Mouse (Mus musculus): ENCODE measurements around the gene 1700001J03Rik.
"Not testable (repeated sequence)": the region's sequence is repeated elsewhere in the genome, so short reads cannot be mapped to it uniquely, and the experiment has no call there.

Gene 1700001J03Rik

DNA sequence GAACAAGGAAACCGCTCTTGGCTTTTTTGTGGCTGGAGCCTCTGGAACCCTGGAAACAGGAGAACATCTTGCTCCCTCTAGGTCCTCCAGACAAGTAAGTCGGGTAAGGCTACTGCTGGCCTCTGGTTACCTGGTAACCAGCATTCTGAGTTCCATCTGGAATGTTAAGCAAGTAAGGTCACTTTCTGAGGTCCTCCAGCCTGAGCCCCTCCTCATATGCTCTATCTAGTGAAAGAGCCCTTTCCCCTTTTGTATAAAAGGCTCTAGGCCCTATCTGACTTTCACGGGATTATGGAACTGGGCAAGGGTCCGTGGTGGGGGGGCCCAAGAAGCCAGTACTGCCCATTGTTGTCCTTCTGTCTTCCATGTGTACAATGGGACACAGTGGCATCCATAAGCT, at the start of gene 1700001J03Rik:
Gene 1700001J03Rik, minus strand, starts transcription at position 101 of the 400 bp plus-strand sequence.
- in situ Hi-C loops (cut with MboI, MseI), result not testable (repeated sequence)

DNA sequence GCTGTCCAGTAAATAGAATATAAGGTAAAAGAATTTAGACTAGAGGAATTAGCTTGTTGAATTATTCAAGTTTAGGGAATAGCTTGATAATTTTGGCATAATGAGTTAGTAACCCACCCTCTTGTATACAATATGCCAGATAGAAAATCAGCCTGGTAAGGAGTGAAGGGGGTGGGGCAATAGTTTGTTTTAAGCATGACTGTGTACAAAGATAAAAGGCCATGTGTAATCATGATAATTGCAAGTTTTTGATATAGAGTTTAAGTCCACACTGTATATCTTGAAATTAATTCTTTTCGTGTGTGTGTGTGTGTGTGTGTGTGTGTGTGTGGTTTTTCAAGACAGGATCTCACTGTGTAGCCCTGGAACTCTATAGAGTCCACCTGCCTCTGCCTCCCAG, 49.2 kb upstream of the 1700001J03Rik start:
- in situ Hi-C loops (cut with MboI, MseI), result loop anchor here (25.0 kb wide), 2 partner anchors 578 to 1178 kb away; partner anchors contain the start of gene Flt3

DNA sequence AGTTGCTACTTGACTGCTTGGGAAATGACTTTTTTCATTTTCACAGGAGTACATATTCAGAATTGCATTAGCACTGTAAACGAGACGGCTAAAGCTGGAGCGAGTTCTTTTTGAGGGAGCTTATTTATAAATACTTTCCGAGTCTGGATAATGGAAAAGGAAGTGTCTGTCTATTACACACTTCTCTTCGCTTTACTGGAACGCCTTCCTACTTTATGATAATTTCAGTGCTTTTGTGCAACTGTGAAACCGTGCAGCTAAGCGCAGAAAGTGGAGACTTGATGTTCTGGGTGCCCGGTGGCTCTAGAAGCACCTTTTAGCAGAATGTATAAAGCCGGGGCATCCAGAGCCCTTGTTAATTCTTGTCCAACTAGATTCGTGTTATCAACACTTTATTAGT, 47.7 kb upstream of the 1700001J03Rik start:
- in situ Hi-C loops (cut with MboI, MseI), result loop anchor here (25.0 kb wide), 2 partner anchors 579 to 1179 kb away; partner anchors contain the start of gene Flt3

DNA sequence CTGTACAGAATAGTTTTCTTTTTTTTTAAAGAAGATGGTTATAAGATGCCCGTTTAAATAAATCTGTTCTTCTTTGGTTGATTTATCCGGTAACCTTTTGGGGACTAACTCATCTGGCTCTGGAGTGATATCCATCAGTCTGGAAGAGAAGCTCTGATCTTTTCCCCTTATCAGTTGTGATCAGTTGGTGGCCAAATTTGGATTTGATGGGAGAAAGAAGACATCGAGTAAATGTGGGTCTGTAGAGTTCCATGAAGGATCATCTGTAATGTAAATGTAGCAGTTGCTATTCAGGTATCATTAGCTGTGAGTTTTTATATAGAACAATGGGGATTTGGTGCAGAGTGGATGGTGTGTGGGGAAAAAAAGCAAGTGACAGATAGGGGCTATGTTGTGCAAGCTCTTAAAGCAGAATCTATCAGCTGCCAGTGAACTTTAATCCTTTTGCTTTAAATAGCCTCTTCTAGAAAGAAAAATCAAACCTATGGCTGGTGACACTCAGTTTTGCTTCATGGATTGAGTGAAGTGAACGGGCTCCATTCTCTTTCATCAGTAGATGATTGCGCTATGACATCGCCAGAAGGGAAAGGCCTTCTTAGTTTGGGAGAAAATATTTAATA, 47.1 kb upstream of the 1700001J03Rik start:
- in situ Hi-C loops (cut with MboI, MseI), result loop anchor here (25.0 kb wide), 2 partner anchors 580 to 1180 kb away; partner anchors contain the start of gene Flt3

DNA sequence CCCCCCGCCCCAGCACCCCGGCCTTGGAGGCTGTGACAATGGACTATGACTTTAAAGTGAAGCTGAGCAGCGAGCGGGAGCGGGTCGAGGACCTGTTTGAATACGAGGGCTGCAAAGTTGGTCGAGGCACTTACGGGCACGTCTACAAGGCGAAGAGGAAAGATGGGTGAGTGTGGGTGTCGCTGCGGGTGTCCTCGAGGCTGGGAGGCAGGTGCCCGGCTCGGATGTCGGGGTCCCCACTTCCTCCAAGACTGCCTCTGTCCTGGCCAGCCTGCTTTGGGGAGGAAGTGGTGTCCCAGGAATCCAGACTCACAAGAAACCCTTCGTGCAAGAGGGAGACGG, 46.5 kb upstream of the 1700001J03Rik start:
- in situ Hi-C loops (cut with MboI, MseI), result loop anchor here (25.0 kb wide), 2 partner anchors 581 to 1181 kb away; partner anchors contain the start of gene Flt3

DNA sequence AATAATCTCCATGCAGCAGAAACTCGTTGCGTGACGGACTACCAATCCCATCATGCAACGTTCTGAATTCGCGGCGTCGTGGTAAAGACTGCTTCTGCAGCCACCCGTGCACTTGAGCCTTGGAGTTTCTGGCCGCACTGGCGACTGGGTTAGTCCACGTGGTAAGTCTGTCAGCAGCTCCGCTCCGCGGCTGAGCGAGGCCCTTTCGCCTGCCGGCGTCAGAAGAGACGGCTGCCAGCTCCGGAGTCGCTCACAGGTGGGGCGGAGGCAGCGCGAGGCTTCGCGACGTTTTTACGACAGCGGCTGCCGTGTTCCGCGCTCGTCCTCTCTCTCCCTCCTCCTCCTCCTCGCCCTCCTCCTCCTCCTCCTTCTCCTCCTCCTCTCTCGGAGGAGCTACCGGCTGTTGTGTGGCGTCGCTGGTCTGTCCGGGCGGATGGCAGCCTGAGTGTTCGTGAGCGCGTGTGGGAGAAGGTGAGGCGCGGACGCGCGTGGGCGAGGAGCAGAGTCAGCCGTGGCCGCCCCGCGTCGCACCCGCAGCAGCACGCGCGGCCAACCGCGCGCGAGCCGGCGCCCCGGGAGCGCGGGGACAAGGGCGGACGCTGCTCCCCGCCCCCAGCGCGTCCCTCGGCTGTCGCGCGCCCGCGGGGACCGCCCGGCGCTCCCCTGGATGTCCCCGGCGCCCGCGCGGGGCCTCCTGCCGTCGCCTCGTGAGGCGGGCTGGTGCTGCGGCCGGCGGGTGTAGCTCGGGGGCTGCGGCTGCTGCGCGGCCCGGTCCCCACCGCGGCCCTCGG, 46.0 kb upstream of the 1700001J03Rik start, which contains the start of gene Cdk8:
Gene Cdk8, plus strand, starts transcription at position 367 of the 791 bp plus-strand sequence.
- in situ Hi-C loops (cut with MboI, MseI), result loop anchor here (25.0 kb wide), 2 partner anchors 581 to 1181 kb away; partner anchors contain the start of gene Flt3

GRCm38 (mm10) chr5:146229869-146230650, 45.0 kb upstream of the 1700001J03Rik start:
- in situ Hi-C loops (cut with MboI, MseI), result loop anchor here (10.0 to 25.0 kb wide), 3 partner anchors 582 to 1182 kb away; partner anchors contain the start of gene Flt3

DNA sequence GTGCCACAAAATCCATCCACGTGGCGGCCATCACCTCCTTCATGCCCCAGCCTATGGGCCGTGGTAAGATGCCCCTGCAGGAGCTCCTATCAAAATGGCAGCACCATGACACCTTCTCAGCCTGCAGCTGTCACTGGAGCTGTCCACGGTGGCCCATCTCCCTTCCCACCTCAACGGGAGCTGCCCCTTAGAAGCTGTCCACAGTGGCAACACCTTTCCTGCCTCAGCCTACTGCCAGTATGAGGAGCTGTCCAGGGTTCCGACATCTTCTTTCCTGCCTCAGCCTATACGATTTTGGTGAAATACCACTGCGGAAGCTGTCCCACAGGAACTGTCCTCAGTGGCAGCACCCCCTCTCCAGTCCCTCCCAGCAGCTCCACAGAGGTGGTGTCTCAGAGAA, 42.4 kb upstream of the 1700001J03Rik start:
- in situ Hi-C loops (cut with MboI, MseI), result loop anchor here (10.0 to 25.0 kb wide), 3 partner anchors 585 to 1185 kb away; partner anchors contain the start of gene Flt3

GRCm38 (mm10) chr5:146223786-146224185, 38.7 kb upstream of the 1700001J03Rik start:
- in situ Hi-C loops (cut with MboI, MseI), result loop anchor here (10.0 to 25.0 kb wide), 2 partner anchors 831 to 1639 kb away; partner anchors contain the start of gene Pomp

GRCm38 (mm10) chr5:146221722-146222121, 36.6 kb upstream of the 1700001J03Rik start:
- in situ Hi-C loops (cut with MboI, MseI), result loop anchor here (10.0 to 25.0 kb wide), 2 partner anchors 833 to 1641 kb away; partner anchors contain the start of gene Pomp

- in situ Hi-C loops (cut with MboI, MseI), result loop anchor here (10.0 to 25.0 kb wide), 2 partner anchors 834 to 1641 kb away; partner anchors contain the start of gene Pomp
Measured at GRCm38 (mm10) chr5:146220879-146221714, 36.0 kb upstream of the 1700001J03Rik start, which contains the start of gene Rnf6. TSS of gene Rnf6 (minus strand) at chr5:146221555.

DNA sequence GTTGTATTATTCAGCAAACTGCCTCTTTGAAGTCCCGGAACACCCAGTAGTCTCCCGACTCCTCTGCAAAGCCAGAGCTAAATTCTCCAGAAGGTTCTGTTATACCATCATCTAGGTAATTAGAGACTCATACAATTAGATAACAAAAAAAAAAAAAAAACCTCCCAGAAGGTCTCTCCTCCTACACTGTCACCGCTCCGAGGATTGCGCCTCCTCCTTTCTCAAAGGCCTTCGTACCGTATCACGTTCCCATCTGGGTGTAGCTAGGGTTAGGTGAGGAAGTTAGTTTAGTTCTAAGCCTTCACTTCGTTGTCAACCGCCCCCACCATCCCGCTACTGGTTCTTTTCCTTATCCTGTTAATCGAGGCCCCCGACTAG, 35.4 kb upstream of the 1700001J03Rik start:
- in situ Hi-C loops (cut with MboI, MseI), result loop anchor here (10.0 to 25.0 kb wide), 2 partner anchors 834 to 1642 kb away; partner anchors contain the start of gene Pomp

DNA sequence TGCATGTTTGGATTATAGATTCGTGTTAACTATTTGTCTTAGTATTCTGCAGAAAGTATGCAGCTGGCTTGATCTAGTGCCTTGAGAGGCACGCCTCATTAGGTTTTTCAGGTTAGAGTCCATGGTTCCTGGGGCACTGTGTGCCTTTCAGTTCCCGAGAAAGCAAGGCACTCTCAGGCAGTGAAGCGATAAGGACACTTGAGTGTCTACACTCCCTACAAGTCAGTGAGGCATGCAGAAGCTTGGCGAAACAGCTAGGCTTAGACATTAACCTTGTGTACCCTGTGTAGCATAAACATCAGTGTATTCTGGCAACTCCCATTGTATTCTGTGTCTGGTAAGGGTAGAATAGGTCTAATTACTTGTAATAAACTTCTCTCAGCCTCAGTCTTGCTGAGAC, 20.4 kb upstream of the 1700001J03Rik start:
- in situ Hi-C loops (cut with MboI, MseI), result loop anchor here (25.0 kb wide), 1 partner anchor 1657 kb away; the partner anchor contains the start of gene Pomp

- in situ Hi-C loops (cut with MboI, MseI), result loop anchor here (25.0 kb wide), 1 partner anchor 1658 kb away; the partner anchor contains the start of gene Pomp
Measured at GRCm38 (mm10) chr5:146203921-146204320, 18.8 kb upstream of the 1700001J03Rik start.

DNA sequence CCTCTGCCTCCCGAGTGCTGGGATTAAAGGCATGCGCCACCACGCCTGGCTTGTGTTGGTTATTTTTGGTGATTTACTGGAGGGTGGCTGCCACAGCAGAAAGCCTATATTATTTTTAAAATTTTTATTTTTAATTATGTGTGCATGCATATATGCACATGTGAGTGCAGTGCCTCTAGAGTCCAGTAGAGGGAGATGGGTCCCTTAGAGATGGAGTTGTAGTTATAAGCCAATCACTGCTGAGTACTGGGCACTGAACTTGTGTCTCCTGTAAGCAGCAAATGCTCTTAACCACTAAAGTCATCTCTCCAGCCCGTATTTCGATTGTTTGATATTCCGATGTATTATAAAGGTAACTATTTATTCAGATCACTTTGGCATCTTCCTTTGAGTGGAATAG, 15.5 kb upstream of the 1700001J03Rik start:
- in situ Hi-C loops (cut with MboI, MseI), result loop anchor here (25.0 kb wide), 1 partner anchor 1662 kb away; the partner anchor contains the start of gene Pomp

GRCm38 (mm10) chr5:146199540-146199939, 14.4 kb upstream of the 1700001J03Rik start:
- in situ Hi-C loops (cut with MboI, MseI), result no loop called here

GRCm38 (mm10) chr5:146199073-146199472, 14.0 kb upstream of the 1700001J03Rik start:
- in situ Hi-C loops (cut with MboI, MseI), result no loop called here

GRCm38 (mm10) chr5:146193360-146193759, 8.3 kb upstream of the 1700001J03Rik start:
- in situ Hi-C loops (cut with MboI, MseI), result loop anchor here (5.0 kb wide), 1 partner anchor 109 kb away; no protein-coding TSS in a partner anchor

- in situ Hi-C loops (cut with MboI, MseI), result loop anchor here (5.0 kb wide), 1 partner anchor 112 kb away; no protein-coding TSS in a partner anchor
Measured at GRCm38 (mm10) chr5:146190501-146191269, 5.6 kb upstream of the 1700001J03Rik start.

Data from regulatory T cell (primary cell).